Mouse (Mus musculus): ENCODE data around the gene Rundc1. TPM values are rescaled to one million over a fixed set of nuclear protein-coding genes. Genes with fewer than 3 reads are reported as not detected.
"Not testable (repeated sequence)": the region's sequence is repeated elsewhere in the genome, so short reads cannot be mapped to it uniquely, and the experiment has no call there.

Gene Rundc1
- 3.1 and 5.4 TPM in 2 replicates for total RNA-seq (2017)

GRCm38 (mm10) chr11:101424925-101425813 is at the start of gene Rundc1, which contains the start of gene Ptges3l:
TSS of gene Rundc1 (plus strand) at chr11:101425085.
TSS of gene Ptges3l (minus strand) at chr11:101425333.
- peak; percentile 96 for ATAC-seq (replicated peaks; ENCODE audit: low read depth, poor library complexity, severe bottlenecking)

- not testable (repeated sequence) for ATAC-seq (replicated peaks; ENCODE audit: low read depth, poor library complexity, severe bottlenecking)
Observed at GRCm38 (mm10) chr11:101378196-101378595, 46.7 kb upstream of the Rundc1 start.

GRCm38 (mm10) chr11:101378926-101379325 is 46.0 kb upstream of the Rundc1 start:
- no peak for ATAC-seq (replicated peaks; ENCODE audit: low read depth, poor library complexity, severe bottlenecking)

- no peak for ATAC-seq (replicated peaks; ENCODE audit: low read depth, poor library complexity, severe bottlenecking)
Observed at GRCm38 (mm10) chr11:101381817-101382216, 43.1 kb upstream of the Rundc1 start.

GRCm38 (mm10) chr11:101395110-101395509 is 29.8 kb upstream of the Rundc1 start:
- peak; percentile 94 for ATAC-seq (replicated peaks; ENCODE audit: low read depth, poor library complexity, severe bottlenecking)

GRCm38 (mm10) chr11:101415306-101415705 is 9.6 kb upstream of the Rundc1 start:
- no peak for ATAC-seq (replicated peaks; ENCODE audit: low read depth, poor library complexity, severe bottlenecking)

- peak; percentile 37; the same call in 1 of the 2 replicates for ATAC-seq (replicated peaks; ENCODE audit: low read depth, poor library complexity, severe bottlenecking)
Observed at GRCm38 (mm10) chr11:101416433-101417100, 8.3 kb upstream of the Rundc1 start.

- peak; percentile 92 for ATAC-seq (replicated peaks; ENCODE audit: low read depth, poor library complexity, severe bottlenecking)
Observed at GRCm38 (mm10) chr11:101417101-101417855, 7.6 kb upstream of the Rundc1 start, which contains the start of gene Aarsd1. TSS of gene Aarsd1 (minus strand) at chr11:101417615.

GRCm38 (mm10) chr11:101418991-101419390 is 5.9 kb upstream of the Rundc1 start:
- ATAC-seq (replicated peaks; ENCODE audit: low read depth, poor library complexity, severe bottlenecking): no peak

GRCm38 (mm10) chr11:101419610-101420009 is 5.3 kb upstream of the Rundc1 start:
- ATAC-seq (replicated peaks; ENCODE audit: low read depth, poor library complexity, severe bottlenecking): no peak

GRCm38 (mm10) chr11:101420148-101420547 is 4.7 kb upstream of the Rundc1 start:
- ATAC-seq (replicated peaks; ENCODE audit: low read depth, poor library complexity, severe bottlenecking): no peak

GRCm38 (mm10) chr11:101424105-101424851 is 607 bp upstream of the Rundc1 start, which contains the start of gene Gm27029:
TSS of gene Gm27029 (minus strand) at chr11:101424796.
- ATAC-seq (replicated peaks; ENCODE audit: low read depth, poor library complexity, severe bottlenecking): peak; percentile 31

GRCm38 (mm10) chr11:101426165-101426564 is 1.3 kb downstream of the Rundc1 start:
- ATAC-seq (replicated peaks; ENCODE audit: low read depth, poor library complexity, severe bottlenecking): no peak

GRCm38 (mm10) chr11:101431327-101431726 is 6.4 kb downstream of the Rundc1 start:
- no peak for ATAC-seq (replicated peaks; ENCODE audit: low read depth, poor library complexity, severe bottlenecking)

- ATAC-seq (replicated peaks; ENCODE audit: low read depth, poor library complexity, severe bottlenecking): no peak
Observed at GRCm38 (mm10) chr11:101433396-101433795, 8.5 kb downstream of the Rundc1 start.

- no peak for ATAC-seq (replicated peaks; ENCODE audit: low read depth, poor library complexity, severe bottlenecking)
Observed at GRCm38 (mm10) chr11:101435831-101436230, 10.9 kb downstream of the Rundc1 start.

- no peak for ATAC-seq (replicated peaks; ENCODE audit: low read depth, poor library complexity, severe bottlenecking)
Observed at GRCm38 (mm10) chr11:101436916-101437315, 12.0 kb downstream of the Rundc1 start.

GRCm38 (mm10) chr11:101438006-101438405 is 13.1 kb downstream of the Rundc1 start:
- ATAC-seq (replicated peaks; ENCODE audit: low read depth, poor library complexity, severe bottlenecking): not testable (repeated sequence)

GRCm38 (mm10) chr11:101441450-101442126 is 16.7 kb downstream of the Rundc1 start:
- not testable (repeated sequence) for ATAC-seq (replicated peaks; ENCODE audit: low read depth, poor library complexity, severe bottlenecking)
